Mouse (Mus musculus) forebrain, embryonic 10.5 days (tissue): ENCODE measurements around the gene Rgma. TPM values are rescaled to one million over a fixed set of nuclear protein-coding genes. Genes with fewer than 3 reads are reported as not detected.

Source experiments
- DNase-seq: peaks from one replicate; pipeline ENCODE4 v3.0.0-alpha.2; 2017; ENCODE audit warnings: low spot score; ENCODE audit errors: extremely low spot score
- H3K27ac ChIP-seq: fragments of 300-500 bp; sonication (generic); 2 replicates; pipeline ENCODE4 v1.5.1; 2016; ENCODE audit warnings: mild to moderate bottlenecking
- H3K27me3 ChIP-seq: fragments of 300-500 bp; sonication (generic); 2 replicates; pipeline ENCODE4 v1.6.1; 2016; ENCODE audit warnings: mild to moderate bottlenecking; ENCODE audit not compliant: poor library complexity, severe bottlenecking
- H3K36me3 ChIP-seq: fragments of 300-500 bp; sonication (generic); replicated peaks from 2 replicates; pipeline ENCODE4 v1.6.1; 2016; ENCODE audit warnings: mild to moderate bottlenecking, moderate library complexity
- H3K4me1 ChIP-seq: fragments of 300-500 bp; sonication (generic); 2 replicates; pipeline ENCODE4 v1.6.1; 2016
- H3K4me3 ChIP-seq: fragments of 300-500 bp; sonication (generic); 2 replicates; pipeline ENCODE4 v1.5.1; 2016; ENCODE audit warnings: mild to moderate bottlenecking, moderate library complexity
- H3K9me3 ChIP-seq: fragments of 300-500 bp; sonication (generic); 2 replicates; pipeline ENCODE4 v1.6.1; 2016; ENCODE audit warnings: mild to moderate bottlenecking, moderate library complexity
- WGBS: fragments of 180-500 bp; shearing (Covaris S2); methylation state at CpG from one replicate; pipeline ENCODE4 v1.1.7; 2016; 5-methylcytosine and 5-hydroxymethylcytosine counted together
- polyA plus RNA-seq: library from polyadenylated mRNA; unstranded; fragments of >200 nt; fragmentation: Nextera tagmentation; extraction: Ambion mirVana; gene quantifications from 2 replicates; pipeline ENCODE4 v1.2.1, GENCODE M21; 2016

The Rgma gene
- polyA plus RNA-seq, 1 experiment from 2014 or later, result 26.8 TPM

DNA sequence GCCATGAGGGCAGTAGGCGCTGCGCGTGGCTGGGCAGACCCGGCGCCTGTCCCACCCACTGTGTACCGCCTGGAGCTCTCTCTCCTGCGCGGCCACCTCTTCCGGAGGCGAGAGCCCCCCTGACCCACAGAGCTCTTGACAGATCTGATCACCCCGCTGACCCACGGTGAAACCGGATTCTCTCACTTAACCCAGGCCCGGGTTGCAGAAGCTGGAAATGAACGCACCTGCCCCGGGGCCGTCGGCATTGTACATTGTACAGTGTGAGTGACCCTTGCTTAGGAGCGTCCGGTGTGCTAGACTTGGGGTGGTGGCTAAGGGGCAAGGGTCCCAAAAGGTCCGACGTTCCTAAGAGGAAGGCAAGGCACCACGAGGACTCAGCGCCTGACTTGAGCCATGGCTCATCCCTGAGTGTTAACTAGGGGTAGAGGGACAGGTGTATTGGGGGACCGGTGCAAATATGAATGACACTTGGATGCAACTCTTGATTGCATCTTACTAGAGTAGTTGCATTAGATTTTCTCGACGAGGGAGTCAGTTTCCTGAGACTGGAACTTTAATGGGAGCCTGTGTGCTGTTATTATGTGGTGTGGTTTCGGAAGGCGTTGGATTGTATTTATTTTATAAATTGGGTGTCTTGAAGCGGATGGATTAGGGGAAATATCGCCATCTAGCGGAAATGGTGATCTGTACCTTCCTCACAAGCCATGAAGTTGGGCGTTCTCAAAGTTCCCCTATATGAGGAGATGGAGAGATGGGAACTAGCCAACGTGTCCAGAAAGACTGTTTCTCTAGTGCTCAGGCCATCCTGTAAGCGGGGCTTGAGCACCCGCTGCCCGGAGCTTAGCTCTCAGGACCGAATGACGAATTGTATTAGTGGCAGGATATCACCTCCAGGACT, 1.0 kb downstream of the Rgma start:
- WGBS, result under 1% methylated on average over 39 of the region's 39 CpGs
- Histone ChIP-seq H3K4me1 (peaks cover 91% of the 10 kb centered on the region), H3K4me3 (peak overlapping the region; percentile 92), H3K27me3 (peaks cover 56% of the 10 kb centered on the region), H3K9me3 (no peaks in the 10 kb centered on the region), H3K27ac (peak overlapping the region; percentile 97), H3K36me3 (peaks cover 15% of the 10 kb centered on the region; the same call in 1 of the 2 replicates)
- peak; percentile 65 for DNase-seq

DNA sequence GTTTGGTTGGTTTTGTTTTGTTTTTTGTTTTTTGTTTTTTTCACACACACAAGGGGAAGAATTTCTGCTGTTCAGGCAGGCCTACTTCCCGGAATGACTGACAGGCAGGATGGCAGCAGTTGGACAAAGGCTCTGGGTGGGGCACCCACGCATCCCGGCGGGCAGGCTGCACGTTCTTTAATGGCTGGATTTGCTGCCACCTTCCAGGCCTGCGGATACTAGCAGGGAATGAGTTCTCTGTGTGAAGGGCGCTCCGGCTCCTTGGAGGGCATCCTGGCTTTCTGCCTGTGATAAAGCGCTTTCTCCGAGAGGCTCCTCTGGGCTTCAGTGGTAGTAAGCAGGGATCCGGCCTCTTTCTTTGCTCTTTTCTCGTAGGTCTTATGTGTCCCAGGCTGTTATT, 2.0 kb downstream of the Rgma start:
- H3K27me3 ChIP-seq, result peaks cover 46% of the 10 kb centered on the region
- peak; percentile 25 for DNase-seq
- peaks cover 22% of the 10 kb centered on the region; the same call in 1 of the 2 replicates for H3K36me3 ChIP-seq
- H3K9me3 ChIP-seq, result no peaks in the 10 kb centered on the region
- H3K4me1 ChIP-seq, result peaks cover 91% of the 10 kb centered on the region
- peak overlapping the region; percentile 97 for H3K27ac ChIP-seq
- peak overlapping the region; percentile 92 for H3K4me3 ChIP-seq
- 31% methylated on average over 12 of the region's 12 CpGs for WGBS

DNA sequence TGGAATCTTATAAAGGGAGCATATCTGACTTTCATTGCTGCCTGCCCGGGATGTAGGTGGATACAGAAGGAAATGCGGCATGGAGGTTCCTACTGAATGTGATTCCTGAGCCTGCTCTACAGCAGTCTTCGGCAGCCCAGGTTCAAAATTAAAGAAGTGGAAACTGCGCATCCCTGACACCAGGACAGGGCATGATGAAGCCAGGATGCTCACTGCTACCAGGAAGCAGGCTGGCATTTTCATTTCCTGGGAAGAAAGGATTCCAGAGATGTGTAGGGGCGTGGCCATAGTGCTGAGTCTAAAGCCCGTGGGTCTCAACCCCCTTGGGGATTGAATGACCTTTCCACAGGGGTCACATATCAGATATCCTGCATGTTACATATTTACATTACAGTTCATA, 2.7 kb downstream of the Rgma start:
- Histone ChIP-seq H3K36me3 (peaks cover 29% of the 10 kb centered on the region), H3K27me3 (peaks cover 39% of the 10 kb centered on the region), H3K4me3 (peak overlapping the region; percentile 92), H3K9me3 (no peaks in the 10 kb centered on the region), H3K4me1 (peaks cover 90% of the 10 kb centered on the region), H3K27ac (peak overlapping the region; percentile 97)
- WGBS, result 70% methylated on average over 6 of the region's 6 CpGs
- DNase-seq, result no peak

DNA sequence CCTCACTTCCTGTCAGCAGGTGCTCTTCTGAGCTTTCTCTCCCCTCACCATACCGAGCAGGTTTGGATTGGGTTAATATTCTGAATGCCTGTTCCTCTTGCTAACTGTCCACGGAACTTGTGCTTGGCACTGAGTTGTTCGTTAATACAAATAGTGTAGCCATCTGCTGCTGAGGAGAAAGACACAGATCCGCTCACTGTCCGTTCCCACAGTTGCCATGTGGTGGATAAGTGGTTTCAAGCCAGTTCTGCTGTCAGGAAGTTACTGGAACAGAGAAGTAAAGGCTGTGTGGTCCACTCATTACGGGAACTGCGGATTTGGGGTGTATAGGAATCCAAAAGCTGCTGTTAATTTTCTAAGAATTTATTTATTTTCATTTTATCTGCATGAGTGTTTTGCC, 7.5 kb downstream of the Rgma start:
- 91% methylated on average over 7 of the region's 7 CpGs for WGBS

DNA sequence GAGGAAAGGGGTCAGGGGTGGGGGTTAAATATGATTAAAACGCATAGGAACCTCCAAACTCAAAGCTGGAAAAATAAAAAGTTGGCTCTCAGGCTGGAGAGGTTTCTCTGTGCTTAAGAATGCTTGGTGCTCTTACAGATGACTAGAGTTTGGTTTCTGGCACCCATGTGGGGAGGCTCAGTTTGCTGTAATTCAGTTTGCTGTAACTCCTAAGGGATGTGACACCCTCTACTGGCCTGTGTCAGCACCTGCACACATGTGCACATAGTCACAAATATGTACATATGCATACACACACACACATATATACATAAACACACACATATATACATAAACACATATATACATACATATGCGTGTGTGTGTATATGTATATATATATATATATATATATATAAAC, 13.6 kb downstream of the Rgma start:
- Histone ChIP-seq H3K9me3 (no peaks in the 10 kb centered on the region), H3K4me1 (peaks cover 63% of the 10 kb centered on the region), H3K27ac (no peak overlapping the region), H3K4me3 (no peak overlapping the region), H3K36me3 (peaks cover 42% of the 10 kb centered on the region), H3K27me3 (0 out of 2 replicates have a peak, but pooled peaks cover 7% of the 10 kb centered on the region)
- DNase-seq, result no peak
- WGBS, result 71% methylated on average over 2 of the region's 2 CpGs

More for the DNA sequence above, 7.5 kb downstream of the Rgma start:
- Histone ChIP-seq H3K4me3 (no peak overlapping the region), H3K27me3 (peaks cover 7% of the 10 kb centered on the region; the same call in 1 of the 2 replicates), H3K9me3 (no peaks in the 10 kb centered on the region), H3K27ac (no peak overlapping the region), H3K36me3 (peaks cover 59% of the 10 kb centered on the region), H3K4me1 (peaks cover 70% of the 10 kb centered on the region)
- no peak for DNase-seq

DNA sequence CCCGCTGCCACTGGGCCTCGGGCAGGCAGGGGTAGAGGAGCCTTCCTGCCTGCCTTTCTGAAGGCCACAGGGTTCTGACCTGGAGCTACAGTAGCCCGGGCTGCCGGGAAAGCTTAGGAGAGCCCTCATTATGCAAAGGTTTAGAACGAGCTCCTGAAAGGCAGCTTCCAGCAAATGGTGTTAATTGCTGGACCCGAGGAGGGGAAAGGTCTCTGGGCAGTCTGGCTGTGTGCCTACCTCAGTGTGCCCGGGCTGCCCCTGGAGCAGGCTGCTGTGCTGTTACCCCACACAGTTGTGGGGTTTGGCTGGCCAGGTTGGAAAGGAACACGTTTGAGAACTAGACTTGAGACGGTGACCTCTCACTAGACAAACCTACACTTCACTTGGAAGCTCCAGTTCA, 14.1 kb downstream of the Rgma start:
- H3K4me3 ChIP-seq, result peak overlapping the region; percentile 94
- no peak for DNase-seq
- H3K36me3 ChIP-seq, result peaks cover 42% of the 10 kb centered on the region
- H3K27me3 ChIP-seq, result 0 out of 2 replicates have a peak, but pooled peaks cover 7% of the 10 kb centered on the region
- peaks cover 68% of the 10 kb centered on the region for H3K4me1 ChIP-seq
- H3K9me3 ChIP-seq, result no peaks in the 10 kb centered on the region
- H3K27ac ChIP-seq, result peak overlapping the region; percentile 98
- 6% methylated on average over 9 of the region's 9 CpGs for WGBS

DNA sequence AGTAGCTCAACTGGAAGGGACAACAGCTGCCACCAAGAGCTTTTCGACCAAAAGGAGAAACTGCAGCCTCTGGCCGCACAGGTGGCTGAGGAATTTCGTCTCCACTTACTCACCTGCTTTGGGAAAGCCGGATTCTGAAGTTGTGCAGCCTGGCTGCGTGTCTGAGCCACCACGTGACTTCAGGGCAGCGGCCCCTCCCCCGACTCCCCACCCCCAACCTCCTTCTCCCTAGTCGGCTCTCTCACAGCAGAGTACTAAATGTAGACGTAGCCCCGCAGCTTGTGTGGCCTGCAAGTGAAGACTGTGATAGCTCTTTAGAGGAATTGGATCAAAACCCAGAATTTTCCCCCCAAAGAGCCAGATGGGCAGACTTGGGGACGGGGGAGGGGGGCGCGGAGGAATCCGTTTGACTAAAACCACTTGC, 14.6 kb downstream of the Rgma start:
- peak overlapping the region; percentile 98 for H3K27ac ChIP-seq
- H3K4me1 ChIP-seq, result peaks cover 73% of the 10 kb centered on the region
- peaks cover 44% of the 10 kb centered on the region for H3K36me3 ChIP-seq
- 0 out of 2 replicates have a peak, but pooled peaks cover 7% of the 10 kb centered on the region for H3K27me3 ChIP-seq
- WGBS, result 1% methylated on average over 15 of the region's 15 CpGs
- DNase-seq, result peak; percentile 69
- H3K4me3 ChIP-seq, result peak overlapping the region; percentile 94
- no peaks in the 10 kb centered on the region for H3K9me3 ChIP-seq

DNA sequence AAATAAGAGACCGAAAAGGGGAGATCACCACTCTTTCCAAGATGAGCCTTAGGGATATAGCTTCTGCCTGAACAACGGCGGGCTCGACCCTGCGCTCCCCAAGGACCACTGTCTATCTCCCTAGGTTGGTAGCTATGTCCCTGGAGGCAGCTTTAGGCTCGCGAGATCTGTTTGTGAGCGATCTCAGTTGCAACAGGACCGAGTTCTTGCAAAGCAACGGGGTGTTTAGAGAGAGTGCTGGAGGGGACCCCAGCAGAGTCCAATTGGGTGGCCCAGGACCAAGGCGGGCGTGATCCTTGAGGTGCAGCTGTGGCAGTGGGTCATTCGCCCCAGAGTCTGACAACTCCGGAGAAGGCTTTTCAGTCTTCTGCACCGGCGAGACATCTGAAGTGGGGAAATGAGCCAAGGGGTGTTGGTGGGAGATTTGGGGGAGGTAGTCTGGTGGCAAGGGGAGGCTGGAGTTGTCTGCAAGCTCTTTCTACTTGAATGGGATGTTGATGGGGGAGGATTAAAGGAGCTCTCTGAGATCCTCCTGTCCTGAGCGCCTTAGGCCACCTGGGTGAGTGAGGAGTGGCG, 15.2 kb downstream of the Rgma start:
- H3K36me3 ChIP-seq, result peaks cover 44% of the 10 kb centered on the region
- H3K4me1 ChIP-seq, result peaks cover 75% of the 10 kb centered on the region
- WGBS, result under 1% methylated on average over 18 of the region's 18 CpGs
- H3K27ac ChIP-seq, result peak overlapping the region; percentile 98
- H3K9me3 ChIP-seq, result no peaks in the 10 kb centered on the region
- H3K4me3 ChIP-seq, result peak overlapping the region; percentile 94
- DNase-seq, result peak; percentile 41
- 0 out of 2 replicates have a peak, but pooled peaks cover 7% of the 10 kb centered on the region for H3K27me3 ChIP-seq

DNA sequence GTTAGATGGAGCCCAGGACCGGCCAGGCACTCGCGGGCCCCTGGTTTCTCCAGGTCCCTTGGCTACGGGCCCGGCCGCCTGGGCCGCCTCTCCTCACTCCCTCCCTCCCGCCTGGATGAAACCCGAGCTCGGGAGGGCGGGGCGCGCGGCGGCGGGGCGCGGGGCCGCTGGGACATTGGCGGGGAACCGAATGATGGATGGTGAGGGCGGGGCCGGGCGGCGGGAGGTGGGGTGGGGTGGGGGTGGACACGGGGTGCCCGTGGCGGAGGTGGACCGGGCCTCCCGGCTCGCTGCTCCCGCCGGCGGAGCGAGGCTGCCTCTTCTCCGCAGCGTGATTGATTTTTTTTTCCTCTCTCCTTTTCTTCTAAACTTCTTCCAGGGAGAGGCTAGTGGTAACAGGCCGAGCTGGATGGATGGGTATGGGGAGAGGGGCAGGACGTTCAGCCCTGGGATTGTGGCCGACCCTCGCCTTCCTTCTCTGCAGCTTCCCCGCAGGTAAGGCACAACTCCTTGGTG, 15.8 kb downstream of the Rgma start:
- 0 out of 2 replicates have a peak, but pooled peaks cover 7% of the 10 kb centered on the region for H3K27me3 ChIP-seq
- H3K36me3 ChIP-seq, result peaks cover 49% of the 10 kb centered on the region
- peak overlapping the region; percentile 94 for H3K4me3 ChIP-seq
- no peaks in the 10 kb centered on the region for H3K9me3 ChIP-seq
- H3K27ac ChIP-seq, result peak overlapping the region; percentile 98
- DNase-seq, result peak; percentile 86
- H3K4me1 ChIP-seq, result peaks cover 76% of the 10 kb centered on the region
- WGBS, result 1% methylated on average over 32 of the region's 42 CpGs

DNA sequence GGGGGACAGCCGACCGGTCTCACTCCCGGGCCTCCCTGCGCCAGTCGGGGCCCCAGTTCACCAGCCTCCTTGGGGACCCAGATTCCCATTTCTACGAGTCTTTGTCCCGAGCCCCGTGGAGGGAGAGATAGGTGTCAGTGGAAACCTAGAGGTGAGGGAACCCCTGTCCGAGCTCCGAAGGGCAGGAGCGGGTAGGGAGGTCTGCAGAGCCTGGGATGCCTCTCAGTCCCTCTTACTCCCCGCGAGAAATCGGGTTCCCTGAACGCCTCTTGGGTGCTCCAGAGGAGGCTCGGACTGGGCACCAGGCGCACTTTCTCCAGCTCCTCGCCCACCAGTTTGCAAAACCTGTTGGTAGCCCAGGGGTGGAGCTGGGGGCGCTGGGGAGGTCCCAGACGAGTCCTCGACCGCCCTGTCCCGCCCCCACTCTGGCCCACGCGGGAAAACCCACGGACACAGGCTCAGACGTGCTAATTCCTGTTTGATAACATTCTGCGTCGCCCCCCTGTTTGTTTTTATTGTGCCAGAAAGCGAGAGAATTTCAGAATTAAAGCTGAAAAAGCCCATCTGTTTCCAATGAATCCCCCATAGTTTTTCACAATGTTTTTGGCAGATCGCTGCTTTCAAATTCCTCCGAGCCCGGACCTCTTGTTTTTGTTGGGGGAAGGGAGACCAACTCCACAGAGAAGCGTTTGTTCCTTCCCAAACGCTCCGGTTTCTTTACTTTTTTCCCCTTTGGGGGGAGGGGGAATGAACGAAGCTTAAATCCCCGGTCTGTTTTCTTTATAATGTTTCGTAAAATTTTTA, 16.4 kb downstream of the Rgma start:
- Histone ChIP-seq H3K4me1 (peaks cover 76% of the 10 kb centered on the region), H3K9me3 (no peaks in the 10 kb centered on the region)
- under 1% methylated on average over 39 of the region's 39 CpGs for WGBS

DNA sequence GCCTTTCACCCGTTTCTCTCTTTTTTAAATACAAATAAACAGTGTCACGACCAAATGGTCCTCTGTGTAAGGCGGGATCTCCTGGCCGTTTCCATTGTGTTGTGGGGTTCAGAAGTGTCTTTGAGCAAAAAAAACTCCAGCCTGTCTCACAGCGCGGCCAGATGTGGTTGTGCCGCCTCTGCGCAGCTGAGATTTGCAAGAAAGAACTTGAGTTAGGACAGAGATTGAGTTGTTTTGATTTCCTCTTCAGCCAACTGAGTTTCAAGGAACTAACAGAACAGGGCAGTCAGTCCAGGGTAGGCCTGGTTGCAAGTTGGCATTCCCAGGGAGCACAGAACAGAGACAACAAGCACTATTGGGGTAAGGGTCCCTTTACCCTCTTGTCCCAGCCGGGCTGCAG, 17.1 kb downstream of the Rgma start:
- peak overlapping the region; percentile 98 for H3K27ac ChIP-seq
- H3K9me3 ChIP-seq, result no peaks in the 10 kb centered on the region
- 0 out of 2 replicates have a peak, but pooled peaks cover 7% of the 10 kb centered on the region for H3K27me3 ChIP-seq
- H3K36me3 ChIP-seq, result peaks cover 57% of the 10 kb centered on the region
- DNase-seq, result peak; percentile 51
- 0% methylated on average over 9 of the region's 9 CpGs for WGBS
- peak overlapping the region; percentile 94 for H3K4me3 ChIP-seq
- peaks cover 76% of the 10 kb centered on the region for H3K4me1 ChIP-seq

More for the DNA sequence above, 16.4 kb downstream of the Rgma start:
- Histone ChIP-seq H3K27me3 (0 out of 2 replicates have a peak, but pooled peaks cover 7% of the 10 kb centered on the region), H3K36me3 (peaks cover 56% of the 10 kb centered on the region), H3K27ac (peak overlapping the region; percentile 98), H3K4me3 (peak overlapping the region; percentile 94)
- peak; percentile 55 for DNase-seq
